ENCODE assay signal across 8 mouse cellular contexts in the genomic region with DNA sequence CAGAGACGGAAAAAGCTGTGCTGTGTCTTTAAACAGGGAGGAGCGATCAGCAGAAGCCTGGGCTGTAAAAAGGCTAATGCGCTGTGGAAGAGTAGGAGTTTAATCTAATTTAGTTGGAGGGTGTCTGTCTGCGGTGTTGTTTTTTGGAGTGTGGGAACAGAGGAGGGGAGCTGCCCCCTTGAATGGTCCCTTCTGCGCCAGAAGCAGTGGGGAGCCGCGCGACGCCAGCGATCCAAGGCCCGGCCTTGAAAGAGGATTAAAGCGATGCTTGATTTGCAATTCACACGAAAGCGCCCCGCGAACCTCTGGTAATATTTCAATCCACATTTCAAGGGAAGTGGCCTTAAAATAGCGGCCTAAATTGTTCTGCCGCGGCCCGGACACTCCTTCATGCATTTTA. TPM values are rescaled to one million over a fixed set of nuclear protein-coding genes. Genes with fewer than 3 reads are reported as not detected.
DNase-seq lines count a peak whose midpoint lies in the region; ATAC-seq and TF ChIP-seq lines count a peak whose summit lies in the region.

No protein-coding gene starts in this region.

- H3K4me3 ChIP-seq in gastrocnemius, adult 2 months: peak overlapping the region; percentile 59
- peak overlapping the region; percentile 37 for H3K4me3 ChIP-seq in limb, embryonic 14.5 days (replicated peaks; ENCODE audit: low read length)

- peak overlapping the region; percentile 43 for H3K4me2 ChIP-seq in limb, embryonic 14.5 days (replicated peaks; ENCODE audit: low read depth, low read length, severe bottlenecking)

- TF ChIP-seq CTCF in gastrocnemius, adult 2 months (IDR thresholded peaks at IDR 0.05): no peak

- TF ChIP-seq POLR2A in limb, embryonic 14.5 days (IDR thresholded peaks at IDR 0.05; ENCODE audit: borderline replicate concordance, extremely low read depth, insufficient read depth, insufficient read length): no peak

- WGBS in limb, embryonic 14.5 days: 1% methylated on average over 20 of the region's 20 CpGs

- no peak for ATAC-seq in limb, embryonic 14.5 days (ENCODE audit: low FRiP score, low read depth)
- no peak for ATAC-seq in granulocyte monocyte progenitor cell, adult 5-6 weeks (replicated peaks; ENCODE audit: poor library complexity, severe bottlenecking)

- H3K9ac ChIP-seq in limb, embryonic 14.5 days (ENCODE audit: low read depth, low read length, severe bottlenecking): peak overlapping the region; percentile 46

- H3K27ac ChIP-seq in gastrocnemius, adult 2 months: peak overlapping the region; percentile 31
- no peak overlapping the region for H3K27ac ChIP-seq in limb, embryonic 14.5 days (replicated peaks; ENCODE audit: low read depth, low read length)

- peaks cover 17% of the 10 kb centered on the region; the same call in 1 of the 2 replicates for H3K27me3 ChIP-seq in limb, embryonic 14.5 days (ENCODE audit: control insufficient read depth, insufficient read depth, low read length)

- DNase-seq in gastrocnemius, adult 2 months: no peak
- no peak for DNase-seq in gastrocnemius, postnatal 10 days
- DNase-seq in right cerebral cortex, postnatal 10 days (ENCODE audit: low spot score in 2 of 2): peak; percentile 54 to 63
- no peak for DNase-seq in right cerebral cortex, adult 18-20 months
- DNase-seq in limb, embryonic 14.5 days (ENCODE audit: low spot score): no peak
- DNase-seq in spleen, postnatal 14 days (ENCODE audit: low spot score in 2 of 2): no peak
- no peak for DNase-seq in gastrocnemius, adult 18-20 months (ENCODE audit: low spot score)

- H3K9me3 ChIP-seq in limb, embryonic 14.5 days (ENCODE audit: control insufficient read depth, low read length): no peaks in the 10 kb centered on the region

- H3K36me3 ChIP-seq in limb, embryonic 14.5 days (ENCODE audit: control insufficient read depth, insufficient read depth, low read length): no peaks in the 10 kb centered on the region

- H3K4me1 ChIP-seq in limb, embryonic 14.5 days (ENCODE audit: control insufficient read depth, insufficient read depth, low read length): peaks cover 27% of the 10 kb centered on the region; the same call in 1 of the 2 replicates

- intact Hi-C loops in gastrocnemius, adult 2 months (cut with DNase I): no loop called here

RNA-seq across cellular contexts. Expression of gene Fzd10, which starts 3.8 kb away (rescaled TPM):
- 1 to 10 TPM in 1 of 2 experiments, under 1 TPM in 1; 0.77 to 1.6 TPM for total RNA-seq in gastrocnemius, adult 2 months (2021)
- total RNA-seq in gastrocnemius, postnatal 10 days (2021): 10 to 100 TPM; 10.4 to 12.9 TPM
- 23.1 and 26.3 TPM in 2 replicates for polyA plus RNA-seq in limb, embryonic 14.5 days (2012; rRNA removed)
- 11.3 and 12.5 TPM in 2 replicates for polyA plus RNA-seq in limb, embryonic 14.5 days (2014; fragmentation: Nextera tagmentation; extraction: Ambion mirVana)
- not detected in 2 replicates for total RNA-seq in granulocyte monocyte progenitor cell, adult 5-6 weeks (2014; fragmentation: Nextera tagmentation)
- total RNA-seq in granulocyte monocyte progenitor cell, adult 5-6 weeks (2017): not detected in 2 replicates
- total RNA-seq in gastrocnemius, adult 18-20 months (2021): 1 to 10 TPM in 1 of 2 experiments, under 1 TPM in 1; 0.95 to 1.2 TPM

Comparison
In these comparisons a context has a peak if more than half of its experiments do, and no peak if none do; other contexts are left out.
1. DNase-seq: peak in right cerebral cortex, postnatal 10 days (2 of 2); none in gastrocnemius, adult 2 months (single experiment), gastrocnemius, postnatal 10 days (single experiment), right cerebral cortex, adult 18-20 months (single experiment), limb, embryonic 14.5 days (single experiment), spleen, postnatal 14 days (0 of 2) and gastrocnemius, adult 18-20 months (single experiment).
2. RNA of gene Fzd10, which starts 3.8 kb away (total RNA-seq): 10.4 to 12.9 TPM in gastrocnemius, postnatal 10 days; 0.77 to 1.6 TPM in gastrocnemius, adult 2 months, 0.95 to 1.2 TPM in gastrocnemius, adult 18-20 months and not detected in granulocyte monocyte progenitor cell, adult 5-6 weeks; every median in the first group is over 4 times any median in the second.